ENCODE assay signal across 8 mouse cellular contexts in the genomic region with DNA sequence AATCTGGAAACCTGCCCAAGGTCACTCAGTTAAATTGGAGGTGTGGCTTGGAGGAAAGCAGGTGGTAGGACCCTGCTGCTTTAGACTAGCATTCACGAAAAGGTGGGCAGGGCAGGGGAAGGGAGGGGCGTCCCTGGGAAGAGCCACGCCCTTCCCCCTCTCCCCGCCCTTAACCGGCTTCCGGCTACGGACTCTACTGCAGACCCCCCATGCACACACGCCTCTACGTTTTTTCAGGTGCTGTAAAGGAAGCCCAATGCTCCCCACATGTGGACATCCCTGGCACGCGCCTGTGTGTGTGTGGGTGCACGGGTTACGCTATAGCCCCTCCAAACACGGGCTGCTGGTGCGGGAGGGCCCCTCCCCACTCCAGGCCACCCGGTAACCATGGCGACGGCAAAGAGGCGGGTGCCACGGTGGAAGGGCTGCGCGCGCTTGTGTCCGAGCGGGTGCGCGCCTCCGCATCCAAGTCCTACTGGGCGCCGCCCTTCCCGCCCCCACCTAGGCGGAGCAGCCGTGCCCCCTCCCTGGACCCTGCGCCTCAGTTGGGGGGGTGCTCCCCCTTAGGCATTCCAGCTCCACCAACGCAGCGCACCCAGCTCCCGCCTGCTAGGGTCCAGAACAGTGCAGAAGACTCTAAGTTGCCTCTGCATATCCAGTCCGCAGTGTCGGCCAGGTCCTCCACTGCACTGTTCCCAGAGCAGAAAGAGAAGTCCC. TPM values are rescaled to one million over a fixed set of nuclear protein-coding genes. Genes with fewer than 3 reads are reported as not detected.
A peak's percentile ranks its signal among the peaks of the same experiment; 100 is the strongest.
DNase-seq lines count a peak whose midpoint lies in the region; ATAC-seq and TF ChIP-seq lines count a peak whose summit lies in the region.

No protein-coding gene starts in this region.

- no peaks in the 10 kb centered on the region for H3K9me3 ChIP-seq in E14TG2a.4 (ENCODE audit: low read length)
- H3K9me3 ChIP-seq in embryonic facial prominence, embryonic 13.5 days: no peaks in the 10 kb centered on the region
- H3K9me3 ChIP-seq in liver, embryonic 14.5 days (ENCODE audit: control insufficient read depth, low read length): no peaks in the 10 kb centered on the region
- no peaks in the 10 kb centered on the region for H3K9me3 ChIP-seq in neural tube, embryonic 14.5 days (ENCODE audit: control insufficient read depth, low read length)

- peak; percentile 53; the same call in 1 of the 2 replicates for ATAC-seq in embryonic facial prominence, embryonic 13.5 days (ENCODE audit: insufficient number of reproducible peaks, insufficient read depth, low FRiP score, low TSS enrichment, low read depth)
- peak; percentile 41; the same call in 1 of the 2 replicates for ATAC-seq in liver, embryonic 14.5 days (ENCODE audit: insufficient read depth)
- peak; percentile 70 for ATAC-seq in neural tube, embryonic 14.5 days (ENCODE audit: low read depth)

- peak; percentile 88 for DNase-seq in adrenal gland, postnatal 14 days
- DNase-seq in heart, postnatal 10 days: peak; percentile 67 to 77
- peak; percentile 65 to 67 for DNase-seq in kidney, postnatal 36 days
- DNase-seq in liver, embryonic 14.5 days (ENCODE audit: low read depth in 3 of 3, low spot score in 3 of 3): no peak
- DNase-seq in thymus, postnatal 25 days: peak; percentile 85

- H3K4me2 ChIP-seq in embryonic facial prominence, embryonic 13.5 days: peak overlapping the region; percentile 90
- H3K4me2 ChIP-seq in liver, embryonic 14.5 days (ENCODE audit: low read depth): peak overlapping the region; percentile 63
- peak overlapping the region; percentile 54 for H3K4me2 ChIP-seq in neural tube, embryonic 14.5 days (ENCODE audit: low read depth, low read length)

- peak overlapping the region; percentile 64 for H3K9ac ChIP-seq in embryonic facial prominence, embryonic 13.5 days
- H3K9ac ChIP-seq in liver, embryonic 14.5 days (replicated peaks): no peak overlapping the region
- H3K9ac ChIP-seq in neural tube, embryonic 14.5 days (replicated peaks; ENCODE audit: low read depth, low read length): peak overlapping the region; percentile 17

- H3K4me1 ChIP-seq in E14TG2a.4 (replicated peaks; ENCODE audit: low read depth, low read length): peaks cover 96% of the 10 kb centered on the region
- peaks cover 56% of the 10 kb centered on the region for H3K4me1 ChIP-seq in embryonic facial prominence, embryonic 13.5 days
- H3K4me1 ChIP-seq in liver, embryonic 14.5 days (replicated peaks; ENCODE audit: control insufficient read depth in 2 of 2, insufficient read depth in 2 of 2, low read length in 1 of 2): no peaks in the 10 kb centered on the region
- H3K4me1 ChIP-seq in neural tube, embryonic 14.5 days (ENCODE audit: control insufficient read depth, insufficient read depth, low read length): peaks cover 52% of the 10 kb centered on the region

- WGBS in embryonic facial prominence, embryonic 13.5 days: under 1% methylated on average over 39 of the region's 39 CpGs
- WGBS in liver, embryonic 14.5 days (ENCODE audit: insufficient replicate concordance): 1% methylated on average over 39 of the region's 39 CpGs
- WGBS in neural tube, embryonic 14.5 days: 1% methylated on average over 37 of the region's 39 CpGs

- H3K27ac ChIP-seq in embryonic facial prominence, embryonic 13.5 days: peak overlapping the region; percentile 82
- no peak overlapping the region for H3K27ac ChIP-seq in liver, embryonic 14.5 days
- peak overlapping the region; percentile 16 for H3K27ac ChIP-seq in neural tube, embryonic 14.5 days (ENCODE audit: low read depth, low read length)

- H3K4me3 ChIP-seq in E14TG2a.4 (replicated peaks; ENCODE audit: low read length): peak overlapping the region; percentile 81
- peak overlapping the region; percentile 49 for H3K4me3 ChIP-seq in embryonic facial prominence, embryonic 13.5 days
- peak overlapping the region; percentile 41 to 46 for H3K4me3 ChIP-seq in liver, embryonic 14.5 days (ENCODE audit: insufficient read depth in 1 of 2, low read depth in 2 of 2, low read length in 2 of 2)
- peak overlapping the region; percentile 40 for H3K4me3 ChIP-seq in neural tube, embryonic 14.5 days (ENCODE audit: low read depth, low read length)

- TF ChIP-seq CTCF in E14TG2a.4 (conservative IDR thresholded peaks at IDR 0.05; ENCODE audit: low read length): no peak
- no peak for TF ChIP-seq CTCF in liver, embryonic 14.5 days (IDR thresholded peaks at IDR 0.05; ENCODE audit: low read depth)

- H3K27me3 ChIP-seq in E14TG2a.4 (ENCODE audit: insufficient read depth, low read length): no peaks in the 10 kb centered on the region
- no peaks in the 10 kb centered on the region for H3K27me3 ChIP-seq in embryonic facial prominence, embryonic 13.5 days
- no peaks in the 10 kb centered on the region; the same call in 1 of the 2 replicates for H3K27me3 ChIP-seq in liver, embryonic 14.5 days (ENCODE audit: control insufficient read depth, insufficient read depth, low read length)
- no peaks in the 10 kb centered on the region for H3K27me3 ChIP-seq in neural tube, embryonic 14.5 days (ENCODE audit: control insufficient read depth, insufficient read depth, low read length)

- TF ChIP-seq EP300 in liver, embryonic 14.5 days (IDR thresholded peaks at IDR 0.05; ENCODE audit: low read depth): no peak

- H3K36me3 ChIP-seq in E14TG2a.4 (ENCODE audit: insufficient read depth, low read length): peaks cover 62% of the 10 kb centered on the region
- H3K36me3 ChIP-seq in embryonic facial prominence, embryonic 13.5 days: peaks cover 51% of the 10 kb centered on the region
- H3K36me3 ChIP-seq in liver, embryonic 14.5 days (replicated peaks; ENCODE audit: control insufficient read depth, insufficient read depth, low read depth): no peaks in the 10 kb centered on the region
- H3K36me3 ChIP-seq in neural tube, embryonic 14.5 days (ENCODE audit: control insufficient read depth, insufficient read depth, low read length): 0 out of 2 replicates have a peak, but pooled peaks cover 5% of the 10 kb centered on the region

- intact Hi-C loops in heart, postnatal 10 days (cut with DNase I): no loop called here

RNA-seq across cellular contexts. Expression of gene Ptprf, which starts 30.5 kb away (rescaled TPM):
- total RNA-seq in adrenal gland, postnatal 14 days (2021): 63.5 and 64.3 TPM in 2 replicates
- 79.8 and 88.8 TPM in 2 replicates for polyA plus RNA-seq in embryonic facial prominence, embryonic 13.5 days (2015; fragmentation: Nextera tagmentation; extraction: Ambion mirVana)
- 10 to 100 TPM; 22.6 to 29.3 TPM for total RNA-seq in heart, postnatal 10 days (2021)
- 7.4 and 8.4 TPM in 2 replicates for polyA plus RNA-seq in liver, embryonic 14.5 days (2012; rRNA removed)
- 5.6 and 7.3 TPM in 2 replicates for polyA plus RNA-seq in liver, embryonic 14.5 days (2014; fragmentation: Nextera tagmentation; extraction: Ambion mirVana)
- polyA plus RNA-seq in neural tube, embryonic 14.5 days (2014; fragmentation: Nextera tagmentation; extraction: Ambion mirVana): 52.4 and 66.7 TPM in 2 replicates

Comparison
In these comparisons a context has a peak if more than half of its experiments do, and no peak if none do; other contexts are left out.
1. DNase-seq: peak in adrenal gland, postnatal 14 days (single experiment), heart, postnatal 10 days (2 of 2), kidney, postnatal 36 days (2 of 2) and thymus, postnatal 25 days (single experiment); none in liver, embryonic 14.5 days (0 of 3).
2. Peak in every context shown above with its lines, with median percentiles within 50 percentile points of each other: H3K4me3 ChIP-seq, ATAC-seq and H3K4me2 ChIP-seq.